In genomic region chr2:156874760-156875510, GRCm38 (mm10) we compare ENCODE assay signal across 30 mouse cellular contexts. TPM values are rescaled to one million over a fixed set of nuclear protein-coding genes. Genes with fewer than 3 reads are reported as not detected.
DNase-seq lines count a peak whose midpoint lies in the region; ATAC-seq and TF ChIP-seq lines count a peak whose summit lies in the region.
"Had no signal": no experiment of that assay in that cellular context is flagged by ENCODE, and none has a peak within 500 bp of the region (broad histone marks: within the 10 kb centered on the region; RNA-seq: fewer than 3 reads in every experiment).

No protein-coding gene starts in this region.

- H3K9ac ChIP-seq in midbrain, embryonic 11.5 days (ENCODE audit: low read length): no peak overlapping the region
- no peak overlapping the region for H3K9ac ChIP-seq in midbrain, embryonic 15.5 days
- H3K9ac ChIP-seq: embryonic facial prominence, embryonic 12.5 days; heart, embryonic 15.5 days; lung, embryonic 14.5 days; midbrain, embryonic 12.5 days; stomach, embryonic 15.5 days had no signal

- intact Hi-C loops in left cerebral cortex, postnatal 4 days (cut with DNase I): loop anchor here (5.0 to 10.0 kb wide), 2 partner anchors 122 to 220 kb away; no protein-coding TSS in a partner anchor
- intact Hi-C loops in left cerebral cortex, adult 2 months (cut with DNase I): no loop called here

- H3K4me1 ChIP-seq in midbrain, embryonic 11.5 days (ENCODE audit: control insufficient read depth, insufficient read depth, low read length): no peaks in the 10 kb centered on the region
- no peaks in the 10 kb centered on the region for H3K4me1 ChIP-seq in midbrain, embryonic 15.5 days
- H3K4me1 ChIP-seq: embryonic facial prominence, embryonic 12.5 days; midbrain, embryonic 12.5 days had no signal

- WGBS in midbrain, embryonic 11.5 days: 97% methylated on average over 4 of the region's 4 CpGs
- 97% methylated on average over 4 of the region's 4 CpGs for WGBS in midbrain, embryonic 15.5 days

- H3K27me3 ChIP-seq in midbrain, embryonic 11.5 days (ENCODE audit: control insufficient read depth, insufficient read depth, low read length): no peaks in the 10 kb centered on the region
- no peaks in the 10 kb centered on the region for H3K27me3 ChIP-seq in midbrain, embryonic 15.5 days (replicated peaks)
- H3K27me3 ChIP-seq: embryonic facial prominence, embryonic 12.5 days; heart, embryonic 15.5 days; midbrain, embryonic 12.5 days; stomach, embryonic 15.5 days had no signal

- H3K9me3 ChIP-seq in midbrain, embryonic 11.5 days (ENCODE audit: control insufficient read depth, low read length): no peaks in the 10 kb centered on the region
- no peaks in the 10 kb centered on the region for H3K9me3 ChIP-seq in midbrain, embryonic 15.5 days
- H3K9me3 ChIP-seq: embryonic facial prominence, embryonic 12.5 days; heart, embryonic 10.5 days; heart, embryonic 15.5 days; midbrain, embryonic 12.5 days; stomach, embryonic 15.5 days had no signal

- no peak for TF ChIP-seq CTCF in left cerebral cortex, adult 2 months (IDR thresholded peaks at IDR 0.05)

- DNase-seq in left cerebral cortex, postnatal 4 days: peak; percentile 27
- DNase-seq in left cerebral cortex, adult 2 months (ENCODE audit: extremely low spot score in 1 of 2, low spot score in 2 of 2): no peak
- peak; percentile 54 for DNase-seq in midbrain, embryonic 11.5 days (ENCODE audit: low spot score, missing footprints)
- peak; percentile 98 for DNase-seq in cerebellum, adult 9-10 months
- peak; percentile 90 to 93 for DNase-seq in cerebellum, postnatal 36 days
- DNase-seq in urinary bladder, postnatal 4 days (ENCODE audit: low spot score in 2 of 2): no peak
- no peak for DNase-seq in MN1 (ENCODE audit: low spot score)
- DNase-seq: adrenal gland, postnatal 14 days; embryo, embryonic 11 days; gastrocnemius, postnatal 25 days; heart, adult 11 months; kidney, adult 8-10 months; kidney, postnatal 10 days; layer of hippocampus, postnatal 36 days; lung, embryonic 14.5 days; lung, postnatal 14 days; retina, postnatal 1 day; right cerebral cortex, postnatal 25 days; thymus, postnatal 25 days had no signal

- no peak overlapping the region for H3K4me3 ChIP-seq in left cerebral cortex, adult 2 months
- no peak overlapping the region for H3K4me3 ChIP-seq in midbrain, embryonic 11.5 days (ENCODE audit: low read depth, low read length)
- H3K4me3 ChIP-seq in midbrain, embryonic 15.5 days: no peak overlapping the region
- H3K4me3 ChIP-seq: embryonic facial prominence, embryonic 12.5 days; heart, embryonic 10.5 days; heart, embryonic 15.5 days; midbrain, embryonic 12.5 days; stomach, embryonic 15.5 days had no signal

- no peak overlapping the region for H3K4me2 ChIP-seq in midbrain, embryonic 11.5 days
- H3K4me2 ChIP-seq in midbrain, embryonic 15.5 days: no peak overlapping the region
- H3K4me2 ChIP-seq: embryonic facial prominence, embryonic 12.5 days; heart, embryonic 15.5 days; lung, embryonic 14.5 days; midbrain, embryonic 12.5 days; stomach, embryonic 15.5 days had no signal

- H3K27ac ChIP-seq in left cerebral cortex, adult 2 months: no peak overlapping the region
- no peak overlapping the region for H3K27ac ChIP-seq in midbrain, embryonic 11.5 days (ENCODE audit: low read depth, low read length)
- no peak overlapping the region for H3K27ac ChIP-seq in midbrain, embryonic 15.5 days
- H3K27ac ChIP-seq: embryonic facial prominence, embryonic 12.5 days; heart, embryonic 10.5 days; heart, embryonic 15.5 days; midbrain, embryonic 12.5 days; stomach, embryonic 15.5 days had no signal

- peaks cover 6% of the 10 kb centered on the region; the same call in 1 of the 2 replicates for H3K36me3 ChIP-seq in midbrain, embryonic 11.5 days (ENCODE audit: control insufficient read depth, insufficient read depth, low read length)
- peaks cover 9% of the 10 kb centered on the region; the same call in 1 of the 2 replicates for H3K36me3 ChIP-seq in midbrain, embryonic 15.5 days (replicated peaks)

- no peak for ATAC-seq in midbrain, embryonic 11.5 days (ENCODE audit: low FRiP score)
- no peak for ATAC-seq in midbrain, embryonic 15.5 days (replicated peaks)
- ATAC-seq: forebrain, embryonic 14.5 days; intestine, embryonic 16.5 days had no signal

RNA-seq across cellular contexts. Expression of gene Rab5if, which starts 12.0 kb away (rescaled TPM):
- 100 to 1,000 TPM; 104 to 105 TPM for total RNA-seq in left cerebral cortex, postnatal 4 days (2021)
- 10 to 100 TPM; 87.1 to 94.4 TPM for total RNA-seq in left cerebral cortex, adult 2 months (2021)
- polyA plus RNA-seq in midbrain, embryonic 11.5 days (2014; fragmentation: Nextera tagmentation; extraction: Ambion mirVana): 196 and 205 TPM in 2 replicates
- 135 and 139 TPM in 2 replicates for polyA plus RNA-seq in midbrain, embryonic 15.5 days (2015; fragmentation: Nextera tagmentation; extraction: Ambion mirVana)

RNA-seq across cellular contexts. Expression of gene Sla2, which starts 12.1 kb away (rescaled TPM):
- total RNA-seq in left cerebral cortex, postnatal 4 days (2021): under 1 TPM in 1 of 2 experiments, not detected in 1; 0.12 TPM
- total RNA-seq in left cerebral cortex, adult 2 months (2021): under 1 TPM; 0.41 to 0.51 TPM
- polyA plus RNA-seq in midbrain, embryonic 11.5 days (2014; fragmentation: Nextera tagmentation; extraction: Ambion mirVana): 0.36 and 0.56 TPM in 2 replicates
- polyA plus RNA-seq in midbrain, embryonic 15.5 days (2015; fragmentation: Nextera tagmentation; extraction: Ambion mirVana): 0.18 and 0.19 TPM in 2 replicates
- total RNA-seq: gastrocnemius, adult 18-20 months; gastrocnemius, postnatal 25 days; heart, postnatal 25 days; left cerebral cortex, postnatal 10 days had no signal

RNA-seq across cellular contexts. Expression of gene 4930518I15Rik, which starts 17.2 kb away (rescaled TPM):
- total RNA-seq in left cerebral cortex, postnatal 4 days (2021): 1 to 10 TPM; 3.9 to 4.9 TPM
- 1 to 10 TPM; 2.8 TPM for total RNA-seq in left cerebral cortex, adult 2 months (2021)
- polyA plus RNA-seq in midbrain, embryonic 11.5 days (2014; fragmentation: Nextera tagmentation; extraction: Ambion mirVana): 4.7 TPM in 2 replicates
- 11.3 and 11.6 TPM in 2 replicates for polyA plus RNA-seq in midbrain, embryonic 15.5 days (2015; fragmentation: Nextera tagmentation; extraction: Ambion mirVana)

RNA-seq across cellular contexts. Expression of gene Tgif2, which starts 35.1 kb away (rescaled TPM):
- 1 to 10 TPM; 5.7 to 6.0 TPM for total RNA-seq in left cerebral cortex, postnatal 4 days (2021)
- total RNA-seq in left cerebral cortex, adult 2 months (2021): under 1 TPM; 0.68 to 0.89 TPM
- polyA plus RNA-seq in midbrain, embryonic 11.5 days (2014; fragmentation: Nextera tagmentation; extraction: Ambion mirVana): 81.2 and 88.6 TPM in 2 replicates
- polyA plus RNA-seq in midbrain, embryonic 15.5 days (2015; fragmentation: Nextera tagmentation; extraction: Ambion mirVana): 19.9 and 21.9 TPM in 2 replicates

Comparison
In these comparisons a context has a peak if more than half of its experiments do, and no peak if none do; other contexts are left out.
1. DNase-seq: peak in left cerebral cortex, postnatal 4 days (single experiment), midbrain, embryonic 11.5 days (single experiment), cerebellum, adult 9-10 months (single experiment) and cerebellum, postnatal 36 days (2 of 2); none in left cerebral cortex, adult 2 months (0 of 2), urinary bladder, postnatal 4 days (0 of 2) and MN1 (single experiment).